ENCODE assay signal across 8 mouse cellular contexts in the genomic region with DNA sequence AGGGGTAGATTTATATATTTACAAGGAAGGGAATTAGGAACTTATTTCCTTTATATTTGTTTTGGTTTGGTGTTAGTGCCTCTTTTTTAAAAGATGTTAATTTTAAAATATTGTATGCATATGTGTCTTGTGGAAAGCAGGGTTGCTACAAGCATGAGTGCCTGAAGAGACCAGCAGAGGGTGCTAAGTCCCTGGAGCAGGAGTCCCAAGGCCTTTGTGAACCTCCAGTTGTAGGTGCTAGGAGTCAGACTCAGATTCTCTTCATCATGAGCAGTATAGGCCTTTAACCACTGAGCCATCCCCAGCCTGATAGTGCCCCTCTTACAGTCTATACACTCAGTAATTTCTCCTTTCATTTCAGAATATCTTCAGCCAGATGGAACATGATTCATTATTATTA.
A peak's percentile ranks its signal among the peaks of the same experiment; 100 is the strongest.
DNase-seq lines count a peak whose midpoint lies in the region; ATAC-seq lines count a peak whose summit lies in the region.
"Had no signal": no experiment of that assay in that cellular context is flagged by ENCODE, and none has a peak within 500 bp of the region (broad histone marks: within the 10 kb centered on the region; RNA-seq: fewer than 3 reads in every experiment).

No protein-coding gene starts in this region.

- H3K4me2 ChIP-seq in kidney, embryonic 14.5 days (replicated peaks; ENCODE audit: low read depth, low read length) = no peak overlapping the region
- no peak overlapping the region for H3K4me2 ChIP-seq in embryonic facial prominence, embryonic 14.5 days (ENCODE audit: low read depth, low read length)
- no peak overlapping the region for H3K4me2 ChIP-seq in stomach, embryonic 16.5 days (ENCODE audit: low read depth, low read length)
- H3K4me2 ChIP-seq: embryonic facial prominence, embryonic 15.5 days had no signal

- H3K27ac ChIP-seq in kidney, embryonic 14.5 days (ENCODE audit: low read depth, low read length) = no peak overlapping the region
- no peak overlapping the region for H3K27ac ChIP-seq in embryonic facial prominence, embryonic 14.5 days (replicated peaks; ENCODE audit: low read depth, low read length)
- H3K27ac ChIP-seq in stomach, embryonic 16.5 days (ENCODE audit: low read length) = no peak overlapping the region
- H3K27ac ChIP-seq in heart, embryonic 10.5 days = no peak overlapping the region
- H3K27ac ChIP-seq: embryonic facial prominence, embryonic 15.5 days had no signal

- no peak overlapping the region for H3K9ac ChIP-seq in kidney, embryonic 14.5 days (ENCODE audit: low read depth, low read length)
- H3K9ac ChIP-seq in embryonic facial prominence, embryonic 14.5 days (ENCODE audit: low read depth, low read length) = no peak overlapping the region
- H3K9ac ChIP-seq in stomach, embryonic 16.5 days (ENCODE audit: low read length) = no peak overlapping the region
- H3K9ac ChIP-seq: embryonic facial prominence, embryonic 15.5 days had no signal

- no peaks in the 10 kb centered on the region for H3K9me3 ChIP-seq in kidney, embryonic 14.5 days (ENCODE audit: control insufficient read depth, low read length)
- H3K9me3 ChIP-seq in embryonic facial prominence, embryonic 14.5 days (ENCODE audit: control insufficient read depth, low read length) = no peaks in the 10 kb centered on the region
- H3K9me3 ChIP-seq in stomach, embryonic 16.5 days (replicated peaks; ENCODE audit: control insufficient read depth, low read length) = no peaks in the 10 kb centered on the region
- no peaks in the 10 kb centered on the region for H3K9me3 ChIP-seq in heart, embryonic 10.5 days
- H3K9me3 ChIP-seq: embryonic facial prominence, embryonic 15.5 days had no signal

- no peak overlapping the region for H3K4me3 ChIP-seq in kidney, embryonic 14.5 days (ENCODE audit: low read length)
- H3K4me3 ChIP-seq in embryonic facial prominence, embryonic 14.5 days (ENCODE audit: low read depth, low read length) = no peak overlapping the region
- H3K4me3 ChIP-seq in stomach, embryonic 16.5 days (replicated peaks; ENCODE audit: low read length) = no peak overlapping the region
- H3K4me3 ChIP-seq in heart, embryonic 10.5 days = no peak overlapping the region
- H3K4me3 ChIP-seq: embryonic facial prominence, embryonic 15.5 days had no signal

- ATAC-seq in kidney, embryonic 14.5 days (ENCODE audit: low FRiP score, low TSS enrichment) = no peak
- ATAC-seq in embryonic facial prominence, embryonic 14.5 days (ENCODE audit: low read depth) = no peak
- ATAC-seq in stomach, embryonic 16.5 days (ENCODE audit: insufficient read depth, low FRiP score) = peak; percentile 44; the same call in 1 of the 2 replicates

- peak; percentile 15 for DNase-seq in kidney, adult 9 months
- peak; percentile 54 for DNase-seq in 416B (ENCODE audit: low read depth)
- peak; percentile 3 to 4 for DNase-seq in B cell, adult 2 months
- DNase-seq in embryonic facial prominence, embryonic 14.5 days (ENCODE audit: low spot score) = peak; percentile 8
- no peak for DNase-seq in heart, embryonic 10.5 days (ENCODE audit: low spot score)

- H3K4me1 ChIP-seq in kidney, embryonic 14.5 days (ENCODE audit: control insufficient read depth, insufficient read depth, low read length) = no peaks in the 10 kb centered on the region
- no peaks in the 10 kb centered on the region for H3K4me1 ChIP-seq in embryonic facial prominence, embryonic 14.5 days (ENCODE audit: control insufficient read depth, insufficient read depth, low read length)
- H3K4me1 ChIP-seq in stomach, embryonic 16.5 days (ENCODE audit: control insufficient read depth, insufficient read depth, low read length) = no peaks in the 10 kb centered on the region
- H3K4me1 ChIP-seq in heart, embryonic 10.5 days = no peaks in the 10 kb centered on the region
- H3K4me1 ChIP-seq: embryonic facial prominence, embryonic 15.5 days had no signal

- H3K36me3 ChIP-seq in kidney, embryonic 14.5 days (ENCODE audit: control insufficient read depth, insufficient read depth, low read length) = no peaks in the 10 kb centered on the region
- H3K36me3 ChIP-seq in embryonic facial prominence, embryonic 14.5 days (ENCODE audit: control insufficient read depth, insufficient read depth, low read length) = no peaks in the 10 kb centered on the region
- no peaks in the 10 kb centered on the region for H3K36me3 ChIP-seq in stomach, embryonic 16.5 days (ENCODE audit: control insufficient read depth, insufficient read depth, low read length)
- no peaks in the 10 kb centered on the region for H3K36me3 ChIP-seq in heart, embryonic 10.5 days
- H3K36me3 ChIP-seq: embryonic facial prominence, embryonic 15.5 days had no signal

- no peaks in the 10 kb centered on the region for H3K27me3 ChIP-seq in kidney, embryonic 14.5 days (ENCODE audit: control insufficient read depth, insufficient read depth, low read length)
- no peaks in the 10 kb centered on the region for H3K27me3 ChIP-seq in embryonic facial prominence, embryonic 14.5 days (replicated peaks; ENCODE audit: control insufficient read depth, insufficient read depth, low read length)
- no peaks in the 10 kb centered on the region for H3K27me3 ChIP-seq in stomach, embryonic 16.5 days (ENCODE audit: control insufficient read depth, insufficient read depth, low read length)
- no peaks in the 10 kb centered on the region for H3K27me3 ChIP-seq in heart, embryonic 10.5 days (ENCODE audit: insufficient read depth, poor library complexity, severe bottlenecking)
- H3K27me3 ChIP-seq: embryonic facial prominence, embryonic 15.5 days had no signal
